Mouse (Mus musculus) C2C12 (cell line): ENCODE measurements around the gene Mansc1.

Experiments
- CEBPB ChIP-seq: IDR thresholded peaks from one replicate; pipeline ENCODE4 v1.6.1; 2011; ENCODE audit warnings: low read depth, mild to moderate bottlenecking, control low read depth, moderate library complexity
- CTCF ChIP-seq: IDR thresholded peaks from one replicate; pipeline ENCODE4 v1.5.1; 2011; ENCODE audit not compliant: control insufficient read depth, insufficient read depth, insufficient read length
- MAX ChIP-seq: IDR thresholded peaks from one replicate; pipeline ENCODE4 v1.6.1; 2011; ENCODE audit warnings: mild to moderate bottlenecking, control low read depth
- MYOG ChIP-seq: IDR thresholded peaks from one replicate; pipeline ENCODE4 v1.6.1; 2011; ENCODE audit not compliant: control insufficient read depth, insufficient read length; ENCODE audit errors: extremely low read depth
- USF1 ChIP-seq: IDR thresholded peaks from one replicate; pipeline ENCODE4 v1.6.1; 2011; ENCODE audit warnings: low read depth, mild to moderate bottlenecking, control low read depth, moderate library complexity

DNA sequence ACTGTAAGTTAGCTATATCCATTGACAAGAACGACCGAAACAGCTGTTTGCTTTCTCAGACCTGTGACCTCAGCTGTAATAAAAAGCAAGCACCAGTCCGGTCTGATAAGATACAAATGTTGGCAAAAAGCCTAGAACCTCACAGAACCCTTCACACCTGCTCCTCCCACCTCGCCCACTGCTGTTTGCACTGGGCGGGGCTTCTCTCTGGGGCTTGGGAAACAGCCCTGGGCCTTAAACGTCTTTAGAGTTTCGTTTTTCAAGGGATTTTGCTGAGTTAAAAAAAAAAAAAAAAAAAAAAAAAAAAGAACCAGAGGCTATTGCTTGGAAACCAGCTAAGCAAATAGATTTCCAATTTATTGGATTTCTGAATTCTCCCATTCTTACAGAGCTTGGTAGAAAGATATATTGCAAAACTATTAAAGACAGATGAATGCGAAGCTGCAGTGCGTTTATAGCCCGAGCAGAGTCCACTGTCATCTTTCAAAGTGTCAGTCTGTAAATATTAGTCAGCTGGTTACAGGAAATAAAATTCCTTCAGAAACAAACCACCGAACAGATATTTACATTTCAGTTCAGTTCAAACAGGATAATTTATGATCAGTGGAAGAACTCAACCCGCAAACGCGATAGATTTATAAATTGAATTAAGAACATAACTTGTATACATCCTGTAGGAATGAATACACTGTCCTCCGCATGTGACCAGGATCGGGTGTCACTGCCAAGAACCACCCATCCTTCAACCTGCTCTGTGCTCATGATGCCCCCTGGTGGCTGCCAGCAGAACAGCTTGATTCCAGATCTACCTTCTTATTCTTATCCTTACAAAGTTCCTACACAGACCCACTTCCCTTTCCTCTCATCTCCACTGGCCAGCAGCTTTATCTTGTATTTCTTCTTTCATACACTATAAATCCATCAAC, 17.3 kb downstream of the Mansc1 start:
- TF ChIP-seq CTCF (peak; percentile 86), USF1 (peak; percentile 88), MAX (peak; percentile 59), CEBPB (no peak), MYOG (no peak)
